Mouse (Mus musculus): ENCODE results near the gene Lnx2. TPM values are rescaled to one million over a fixed set of nuclear protein-coding genes. Genes with fewer than 3 reads are reported as not detected.

Gene Lnx2
- polyA plus RNA-seq, 1 experiment from 2014 or later: 13.0 TPM

- 85% methylated on average over 9 of the region's 9 CpGs for WGBS
- Histone ChIP-seq H3K27ac (replicated peaks in 1 of 2; ENCODE audit: control insufficient read depth in 1 of 2, insufficient read depth in 1 of 2, low read depth in 2 of 2, low read length in 2 of 2) (no peak overlapping the region), H3K9ac (ENCODE audit: low read length) (no peak overlapping the region), H3K9me3 (ENCODE audit: control insufficient read depth, low read length) (no peaks in the 10 kb centered on the region), H3K36me3 (ENCODE audit: control insufficient read depth, insufficient read depth, low read length) (no peaks in the 10 kb centered on the region), H3K4me2 (ENCODE audit: low read length) (no peak overlapping the region), H3K27me3 (ENCODE audit: control insufficient read depth, insufficient read depth, low read length) (0 out of 2 replicates have a peak, but pooled peaks cover 3% of the 10 kb centered on the region), H3K4me1 (ENCODE audit: control insufficient read depth in 2 of 2, insufficient read depth in 2 of 2, low read length in 2 of 2) (no peaks in the 10 kb centered on the region), H3K4me3 (ENCODE audit: control insufficient read depth in 1 of 2, insufficient read depth in 1 of 2, low read depth in 1 of 2, low read length in 2 of 2) (no peak overlapping the region)
- no peak for ATAC-seq (ENCODE audit: insufficient number of reproducible peaks, insufficient read depth, low FRiP score, low read depth)
These were observed 103.0 kb downstream of the Lnx2 start for GRCm38 (mm10) chr5:146973353-146973752.

GRCm38 (mm10) chr5:146971776-146972561 is 104.4 kb downstream of the Lnx2 start:
- Histone ChIP-seq H3K9me3 (ENCODE audit: control insufficient read depth, low read length) (no peaks in the 10 kb centered on the region), H3K4me2 (ENCODE audit: low read length) (no peak overlapping the region), H3K4me1 (ENCODE audit: control insufficient read depth in 2 of 2, insufficient read depth in 2 of 2, low read length in 2 of 2) (no peaks in the 10 kb centered on the region), H3K27ac (replicated peaks in 1 of 2; ENCODE audit: control insufficient read depth in 1 of 2, insufficient read depth in 1 of 2, low read depth in 2 of 2, low read length in 2 of 2) (no peak overlapping the region), H3K27me3 (ENCODE audit: control insufficient read depth, insufficient read depth, low read length) (0 out of 2 replicates have a peak, but pooled peaks cover 3% of the 10 kb centered on the region), H3K9ac (ENCODE audit: low read length) (no peak overlapping the region), H3K4me3 (ENCODE audit: control insufficient read depth in 1 of 2, insufficient read depth in 1 of 2, low read depth in 1 of 2, low read length in 2 of 2) (no peak overlapping the region), H3K36me3 (ENCODE audit: control insufficient read depth, insufficient read depth, low read length) (no peaks in the 10 kb centered on the region)
- ATAC-seq (ENCODE audit: insufficient number of reproducible peaks, insufficient read depth, low FRiP score, low read depth): no peak
- 61% methylated on average over 10 of the region's 10 CpGs for WGBS

GRCm38 (mm10) chr5:146968695-146969393 is 107.5 kb downstream of the Lnx2 start:
- no peaks in the 10 kb centered on the region for H3K9me3 ChIP-seq (ENCODE audit: control insufficient read depth, low read length)
- 0 out of 2 replicates have a peak, but pooled peaks cover 3% of the 10 kb centered on the region for H3K27me3 ChIP-seq (ENCODE audit: control insufficient read depth, insufficient read depth, low read length)
- no peak overlapping the region for H3K27ac ChIP-seq (replicated peaks in 1 of 2; ENCODE audit: control insufficient read depth in 1 of 2, insufficient read depth in 1 of 2, low read depth in 2 of 2, low read length in 2 of 2)
- no peaks in the 10 kb centered on the region for H3K4me1 ChIP-seq (ENCODE audit: control insufficient read depth in 2 of 2, insufficient read depth in 2 of 2, low read length in 2 of 2)
- H3K9ac ChIP-seq (ENCODE audit: low read length): no peak overlapping the region
- H3K4me2 ChIP-seq (ENCODE audit: low read length): no peak overlapping the region
- WGBS: 75% methylated on average over 13 of the region's 13 CpGs
- H3K36me3 ChIP-seq (ENCODE audit: control insufficient read depth, insufficient read depth, low read length): no peaks in the 10 kb centered on the region
- ATAC-seq (ENCODE audit: insufficient number of reproducible peaks, insufficient read depth, low FRiP score, low read depth): no peak
- H3K4me3 ChIP-seq (ENCODE audit: control insufficient read depth in 1 of 2, insufficient read depth in 1 of 2, low read depth in 1 of 2, low read length in 2 of 2): no peak overlapping the region

Other genes with a start within 250 kb of the Lnx2 start
- 410 and 435 TPM in 2 replicates for gene Rpl21, start 243.7 kb downstream of the Lnx2 start, polyA plus RNA-seq (2014; fragmentation: Nextera tagmentation; extraction: Ambion mirVana)
- gene Rasl11a, start 231.5 kb downstream of the Lnx2 start, polyA plus RNA-seq (2014; fragmentation: Nextera tagmentation; extraction: Ambion mirVana): 9.1 and 9.9 TPM in 2 replicates
- gene Gtf3a, start 127.9 kb downstream of the Lnx2 start, polyA plus RNA-seq (2014; fragmentation: Nextera tagmentation; extraction: Ambion mirVana): 74.5 and 75.4 TPM in 2 replicates
- gene Mtif3, start 112.8 kb downstream of the Lnx2 start, polyA plus RNA-seq (2014; fragmentation: Nextera tagmentation; extraction: Ambion mirVana): 20.3 and 23.8 TPM in 2 replicates
- 97.6 and 99.3 TPM in 2 replicates for gene Polr1d, start 464 bp upstream of the Lnx2 start, polyA plus RNA-seq (2014; fragmentation: Nextera tagmentation; extraction: Ambion mirVana)
- not detected in 2 replicates for gene Gsx1, start 112.1 kb upstream of the Lnx2 start, polyA plus RNA-seq (2014; fragmentation: Nextera tagmentation; extraction: Ambion mirVana)
- not detected in 2 replicates for gene Pdx1, start 193.4 kb upstream of the Lnx2 start, polyA plus RNA-seq (2014; fragmentation: Nextera tagmentation; extraction: Ambion mirVana)
- gene Cdx2, start 230.7 kb upstream of the Lnx2 start, polyA plus RNA-seq (2014; fragmentation: Nextera tagmentation; extraction: Ambion mirVana): not detected in 2 replicates
- gene Urad, start 245.9 kb upstream of the Lnx2 start, polyA plus RNA-seq (2014; fragmentation: Nextera tagmentation; extraction: Ambion mirVana): not detected in 2 replicates

All from heart, embryonic 14.5 days (tissue).